Mouse (Mus musculus): ENCODE measurements at regions not wholly inside any gene's neighbourhood (a gene's known extent, or its start where the extent isn't known, plus 50 kb on each side); places are given as distances from the start of the nearest gene placed in this dataset.

DNA sequence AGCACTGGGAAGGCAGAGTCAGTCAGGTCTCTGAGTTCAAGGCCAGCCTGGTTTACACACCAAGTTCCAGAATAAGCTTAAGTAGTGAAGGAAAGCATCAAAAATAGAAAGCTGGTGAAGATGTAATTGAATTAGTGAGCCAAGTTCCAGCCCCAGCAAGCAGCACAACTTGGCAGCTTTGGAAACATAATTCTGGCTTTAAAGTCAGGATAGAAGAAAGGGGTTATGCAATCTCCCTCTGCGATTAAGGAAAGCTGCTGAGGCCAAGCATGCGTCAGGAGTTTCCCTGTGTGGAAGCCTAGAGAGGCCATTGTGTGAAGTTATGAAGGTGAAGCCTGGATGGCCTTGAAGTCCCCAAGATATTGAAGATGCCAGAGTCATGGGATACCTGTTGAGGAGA lies 269.3 kb upstream of the Eif4g2 start:
- ATAC-seq (replicated peaks; ENCODE audit: low FRiP score, low TSS enrichment, poor library complexity, severe bottlenecking): no peak

DNA sequence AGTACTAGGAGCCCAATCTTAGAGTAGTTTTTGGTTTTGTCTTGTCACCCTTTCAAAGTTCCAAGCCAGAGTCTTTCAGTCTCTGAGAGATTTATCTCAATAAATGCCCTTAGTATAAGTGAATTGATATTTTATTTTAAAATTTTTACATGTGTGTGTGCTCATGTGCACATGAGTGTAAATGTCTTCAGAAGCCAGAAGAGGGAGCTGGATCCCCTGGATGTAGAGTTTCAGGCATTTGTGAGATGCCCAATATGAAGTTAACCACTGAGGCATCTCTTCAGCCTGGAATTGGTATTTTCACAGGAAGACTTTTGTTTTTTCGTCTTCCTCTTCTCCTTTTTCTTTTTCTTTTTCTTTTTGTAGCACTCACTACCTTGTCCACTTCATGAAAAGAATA lies 262.3 kb upstream of the Eif4g2 start:
- ATAC-seq (replicated peaks; ENCODE audit: low FRiP score, low TSS enrichment, poor library complexity, severe bottlenecking): no peak

GRCm38 (mm10) chr7:111337053-111337452 lies 254.2 kb upstream of the Eif4g2 start:
- ATAC-seq (replicated peaks; ENCODE audit: low FRiP score, low TSS enrichment, poor library complexity, severe bottlenecking): no peak

DNA sequence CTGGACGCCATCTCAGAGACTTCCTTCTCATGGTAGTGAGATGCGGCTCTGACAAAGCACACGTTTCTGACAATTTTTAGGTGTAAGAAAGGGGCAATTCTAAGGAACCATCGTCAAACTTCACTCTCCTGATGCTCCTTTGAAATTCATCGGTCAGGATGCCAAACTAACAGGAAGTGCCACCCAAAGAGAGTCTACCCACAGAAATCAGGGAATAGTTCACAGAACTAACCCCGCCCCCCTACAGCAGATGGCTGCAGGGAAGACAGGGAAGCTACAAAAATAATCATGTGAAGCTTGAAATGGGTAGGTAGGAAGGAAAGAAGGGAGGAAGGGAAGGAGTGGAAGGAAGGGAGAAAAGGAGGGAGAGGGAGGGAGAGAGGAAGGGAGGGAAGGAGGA lies 240.1 kb upstream of the Eif4g2 start:
- no peak for ATAC-seq (replicated peaks; ENCODE audit: low FRiP score, low TSS enrichment, poor library complexity, severe bottlenecking)

GRCm38 (mm10) chr7:111319917-111320316 lies 237.1 kb upstream of the Eif4g2 start:
- ATAC-seq (replicated peaks; ENCODE audit: low FRiP score, low TSS enrichment, poor library complexity, severe bottlenecking): no peak

DNA sequence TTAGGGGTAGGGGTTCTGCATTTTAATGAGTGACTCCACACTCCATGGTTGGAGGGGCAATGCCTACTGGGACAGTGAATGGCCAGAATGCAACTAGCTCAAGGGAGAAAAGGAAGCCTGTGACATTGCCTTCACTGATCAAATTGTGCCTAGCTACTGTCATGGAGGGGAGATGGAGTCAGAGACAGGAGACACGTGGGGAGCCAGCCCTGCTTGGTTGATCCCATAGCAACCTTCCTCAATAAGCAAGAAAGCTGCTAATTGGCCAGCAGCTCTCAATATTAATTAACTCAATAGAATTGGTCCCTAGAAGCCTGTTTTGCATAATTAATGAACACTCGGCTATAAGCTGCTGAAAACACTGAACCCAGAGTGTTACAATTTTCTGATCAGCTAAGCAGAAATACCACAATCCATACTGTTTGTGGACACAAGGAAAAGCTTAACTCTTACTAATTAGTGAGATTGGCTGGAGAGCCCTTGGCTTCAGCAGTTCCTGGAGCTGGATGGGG lies 233.7 kb upstream of the Eif4g2 start:
- no peak for ATAC-seq (replicated peaks; ENCODE audit: low FRiP score, low TSS enrichment, poor library complexity, severe bottlenecking)

DNA sequence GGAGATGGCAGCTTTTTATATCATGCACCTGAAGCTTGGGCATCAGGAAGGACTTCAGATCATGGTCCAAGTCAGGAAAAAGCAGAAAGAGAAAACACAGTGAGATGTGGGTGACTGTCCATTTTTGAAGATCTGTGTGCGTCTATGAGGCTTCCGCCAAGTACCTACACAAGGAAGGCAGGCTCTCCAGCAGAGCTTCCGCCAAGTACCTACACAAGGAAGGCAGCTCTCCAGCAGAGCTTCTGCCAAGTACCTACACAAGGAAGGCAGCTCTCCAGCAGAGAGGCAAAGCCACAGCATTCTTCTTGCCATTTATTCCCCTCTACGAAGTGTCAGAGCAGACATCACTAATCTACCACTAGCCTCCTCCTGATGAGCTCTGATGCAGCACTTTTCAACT lies 231.1 kb upstream of the Eif4g2 start:
- no peak for ATAC-seq (replicated peaks; ENCODE audit: low FRiP score, low TSS enrichment, poor library complexity, severe bottlenecking)

- peak; percentile 68; the same call in 1 of the 2 replicates for ATAC-seq (replicated peaks; ENCODE audit: low FRiP score, low TSS enrichment, poor library complexity, severe bottlenecking)
These were observed 222.4 kb upstream of the Eif4g2 start for GRCm38 (mm10) chr7:111305196-111305595.

GRCm38 (mm10) chr7:111301791-111302488 lies 219.1 kb upstream of the Eif4g2 start:
- ATAC-seq (replicated peaks; ENCODE audit: low FRiP score, low TSS enrichment, poor library complexity, severe bottlenecking): no peak

GRCm38 (mm10) chr7:111297174-111297902 lies 214.5 kb upstream of the Eif4g2 start:
- no peak for ATAC-seq (replicated peaks; ENCODE audit: low FRiP score, low TSS enrichment, poor library complexity, severe bottlenecking)

- ATAC-seq (replicated peaks; ENCODE audit: low FRiP score, low TSS enrichment, poor library complexity, severe bottlenecking): no peak
These were observed 200.7 kb upstream of the Eif4g2 start for GRCm38 (mm10) chr7:111283411-111283955.

DNA sequence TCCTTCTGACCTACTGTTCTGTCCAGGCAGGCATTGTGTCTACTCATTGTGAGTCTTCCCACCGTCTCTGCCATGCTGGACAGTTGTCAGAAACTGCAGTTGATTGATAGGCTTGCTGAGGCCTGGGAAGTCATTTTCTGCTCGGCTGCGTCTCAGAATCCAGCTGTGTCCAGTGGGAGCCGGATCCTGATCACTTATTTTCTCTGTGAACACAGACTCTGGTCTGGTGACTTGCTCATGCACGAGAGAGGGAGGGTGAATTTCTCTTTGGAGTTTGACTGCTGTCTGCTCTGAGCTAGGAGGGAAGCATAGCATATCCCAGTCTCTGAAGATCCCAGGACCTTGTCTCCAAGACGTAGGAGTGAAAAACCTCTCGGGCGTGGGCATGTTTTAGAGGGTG lies 199.5 kb upstream of the Eif4g2 start:
- ATAC-seq (replicated peaks; ENCODE audit: low FRiP score, low TSS enrichment, poor library complexity, severe bottlenecking): no peak

DNA sequence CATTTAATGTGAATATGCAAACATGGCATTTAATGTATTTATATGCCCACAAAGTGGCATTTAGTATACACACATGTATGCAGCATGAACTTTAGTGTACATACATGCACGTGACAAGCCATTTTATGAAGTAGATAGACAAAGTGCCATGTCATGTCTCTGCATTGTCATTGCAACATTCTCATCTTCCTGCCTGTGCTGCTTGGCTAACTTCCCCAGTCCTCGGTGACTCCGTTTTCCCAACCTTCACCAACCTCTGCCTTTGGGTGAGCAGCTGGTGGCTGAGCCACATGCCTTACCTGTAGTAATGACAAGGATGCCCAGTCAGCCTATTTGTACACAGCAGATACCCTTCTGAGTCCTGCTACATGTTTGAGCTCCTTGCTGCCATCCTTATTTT lies 194.9 kb upstream of the Eif4g2 start:
- ATAC-seq (replicated peaks; ENCODE audit: low FRiP score, low TSS enrichment, poor library complexity, severe bottlenecking): no peak

DNA sequence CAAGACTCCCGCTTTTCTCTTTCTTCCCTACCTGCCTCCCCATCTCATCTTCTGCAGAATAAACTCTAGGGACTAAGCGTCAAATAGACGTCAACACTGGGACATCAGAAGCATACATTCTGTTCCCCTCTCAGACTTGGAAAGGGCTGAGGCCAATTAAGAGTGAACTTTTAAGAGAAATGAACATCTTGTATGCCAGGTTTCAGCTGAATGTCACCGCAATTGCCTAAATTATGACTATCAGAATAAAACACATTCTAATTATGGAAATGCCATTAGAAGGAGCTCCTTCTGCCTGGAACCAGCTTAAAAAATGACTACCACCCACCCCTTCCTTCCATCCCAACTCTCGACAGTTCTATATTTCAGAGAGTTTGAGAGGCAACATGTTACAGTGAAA lies 191.0 kb upstream of the Eif4g2 start:
- ATAC-seq (replicated peaks; ENCODE audit: low FRiP score, low TSS enrichment, poor library complexity, severe bottlenecking): no peak

- ATAC-seq (replicated peaks; ENCODE audit: low FRiP score, low TSS enrichment, poor library complexity, severe bottlenecking): no peak
These were observed 188.0 kb upstream of the Eif4g2 start for GRCm38 (mm10) chr7:111270874-111271273.

DNA sequence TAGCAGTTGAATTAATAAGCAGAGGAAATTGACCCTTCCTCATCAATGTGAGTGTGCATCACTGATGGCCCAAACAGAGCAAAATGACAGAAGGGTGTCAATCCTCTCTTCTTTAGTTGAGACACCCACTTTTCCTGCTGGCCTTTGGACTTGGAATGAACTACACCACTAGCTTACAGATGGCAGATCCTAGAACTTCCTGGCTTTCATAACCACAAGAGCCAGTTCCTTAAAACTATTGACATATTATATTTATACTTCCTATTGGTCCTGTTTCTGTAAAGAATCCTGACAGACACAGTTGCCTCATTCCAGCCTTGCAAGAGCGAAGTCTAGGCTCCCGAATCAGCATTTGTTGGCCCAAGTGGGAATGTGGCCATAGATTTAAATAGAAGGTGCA lies 185.4 kb upstream of the Eif4g2 start:
- ATAC-seq (replicated peaks; ENCODE audit: low FRiP score, low TSS enrichment, poor library complexity, severe bottlenecking): no peak

GRCm38 (mm10) chr7:111263302-111263701 lies 180.5 kb upstream of the Eif4g2 start:
- ATAC-seq (replicated peaks; ENCODE audit: low FRiP score, low TSS enrichment, poor library complexity, severe bottlenecking): no peak

GRCm38 (mm10) chr7:111259630-111260574 lies 177.1 kb upstream of the Eif4g2 start:
- ATAC-seq (replicated peaks; ENCODE audit: low FRiP score, low TSS enrichment, poor library complexity, severe bottlenecking): no peak

- ATAC-seq (replicated peaks; ENCODE audit: low FRiP score, low TSS enrichment, poor library complexity, severe bottlenecking): no peak
These were observed 175.0 kb upstream of the Eif4g2 start for GRCm38 (mm10) chr7:111257842-111258241.

DNA sequence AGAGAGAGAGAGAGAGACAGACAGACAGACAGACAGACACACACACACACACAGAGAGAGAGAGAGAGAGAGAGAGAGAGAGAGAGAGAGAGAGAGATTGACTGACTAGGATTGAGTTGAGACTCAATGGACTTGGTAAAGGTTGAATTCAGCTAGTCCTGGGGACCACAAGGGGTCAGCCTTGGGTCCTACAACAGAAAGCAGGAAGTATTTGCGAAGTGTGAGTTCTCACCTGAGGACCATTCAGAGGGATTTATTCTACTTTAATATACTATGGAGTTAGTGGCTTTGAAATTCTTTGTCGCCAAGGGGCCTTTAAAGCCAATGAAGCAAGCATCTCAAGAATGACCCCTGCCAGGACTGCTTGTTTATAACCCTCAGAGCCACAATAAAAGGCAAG lies 173.4 kb upstream of the Eif4g2 start:
- no peak for ATAC-seq (replicated peaks; ENCODE audit: low FRiP score, low TSS enrichment, poor library complexity, severe bottlenecking)

Data from megakaryocyte-erythroid progenitor cell, adult 5-6 weeks (primary cell).